Mouse (Mus musculus): ENCODE results near the gene Bcl7c.
"Not testable (repeated sequence)": the region's sequence is repeated elsewhere in the genome, so short reads cannot be mapped to it uniquely, and the experiment has no call there.

Gene Bcl7c

DNA sequence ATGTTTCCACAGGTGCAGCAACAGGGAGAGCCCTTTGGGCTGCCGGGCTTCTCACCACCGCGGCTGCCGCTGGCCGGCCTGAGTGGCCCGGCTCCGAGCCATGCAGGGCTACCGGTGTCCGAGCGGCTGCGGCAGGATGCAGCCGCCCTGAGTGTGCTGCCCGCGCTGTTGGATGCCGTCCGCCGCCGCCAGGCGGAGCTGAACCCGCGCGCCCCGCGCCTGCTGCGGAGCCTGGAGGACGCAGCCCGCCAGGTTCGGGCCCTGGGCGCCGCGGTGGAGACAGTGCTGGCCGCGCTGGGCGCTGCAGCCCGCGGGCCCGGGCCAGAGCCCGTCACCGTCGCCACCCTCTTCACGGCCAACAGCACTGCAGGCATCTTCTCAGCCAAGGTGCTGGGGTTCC is 8.3 kb upstream of the Bcl7c start:
- peak; percentile 52 for DNase-seq (ENCODE audit: low spot score)

DNA sequence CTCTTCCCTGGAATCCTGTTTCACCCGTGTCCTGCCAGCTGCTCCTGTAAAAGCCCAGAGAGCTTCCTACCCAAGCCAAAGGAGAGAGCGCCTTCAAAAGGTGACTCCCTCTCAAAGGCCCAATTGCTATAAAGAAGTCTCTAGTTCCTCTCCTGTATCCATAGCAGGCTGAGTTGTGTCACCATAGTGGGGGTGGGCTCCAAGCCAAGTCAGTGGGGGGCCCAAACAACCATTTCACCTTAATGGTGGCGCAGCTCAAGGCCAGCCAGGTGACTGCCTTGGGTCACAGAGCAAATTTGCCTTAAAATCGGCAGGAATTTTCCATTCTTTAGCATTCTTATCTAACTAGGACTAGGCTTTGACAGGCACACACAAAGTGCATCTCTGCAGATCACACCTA is 6.1 kb upstream of the Bcl7c start:
- no peak for DNase-seq (ENCODE audit: low spot score)

DNA sequence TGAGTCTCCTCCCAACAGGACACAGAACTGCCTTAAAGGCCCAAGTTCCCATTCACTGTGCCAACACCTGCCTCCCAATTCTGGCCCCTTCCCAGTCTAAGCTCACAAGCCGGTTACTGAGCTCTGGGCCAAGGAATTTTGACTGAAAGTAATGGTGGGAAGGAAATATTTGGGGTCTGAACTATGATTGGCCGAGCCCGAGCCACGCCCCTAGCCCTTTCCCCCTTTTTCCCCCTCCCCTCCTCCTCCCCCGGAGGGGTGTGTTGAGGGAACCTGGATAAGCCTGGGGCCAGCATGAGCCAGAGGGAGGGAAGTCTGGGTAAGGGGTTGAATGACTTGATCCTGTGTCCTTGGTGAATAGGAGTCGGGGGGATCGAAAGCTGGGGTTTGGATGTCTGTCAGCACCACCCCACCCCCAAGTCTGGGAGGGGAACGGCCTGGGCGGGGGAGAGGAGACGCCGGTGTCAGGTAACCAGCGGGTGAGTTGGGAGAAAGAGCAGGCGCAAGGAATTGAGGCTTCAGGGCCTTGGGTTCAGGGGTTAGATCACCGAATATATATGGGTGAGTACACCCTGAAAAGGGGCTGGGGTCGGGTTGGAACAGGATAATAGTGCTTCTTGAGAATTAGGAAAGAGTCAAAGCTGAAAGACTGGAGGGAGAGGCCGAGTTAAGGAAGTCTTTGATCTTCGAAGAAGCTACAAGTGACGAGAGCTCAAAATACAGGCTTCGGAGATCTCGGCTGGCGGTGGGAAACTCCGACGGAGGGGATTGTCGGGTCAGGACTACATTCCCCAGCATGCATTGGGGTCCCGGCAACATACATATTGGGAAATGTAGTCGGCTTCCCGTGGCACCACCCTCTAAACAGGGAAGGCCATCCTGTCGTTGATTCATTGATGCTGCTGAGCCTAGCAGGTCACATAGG is 4.0 kb upstream of the Bcl7c start, which contains the start of gene Ctf1:
Gene Ctf1, plus strand, starts transcription at position 276 of the 925 bp plus-strand sequence.
- peak; percentile 44 for DNase-seq (ENCODE audit: low spot score)

DNA sequence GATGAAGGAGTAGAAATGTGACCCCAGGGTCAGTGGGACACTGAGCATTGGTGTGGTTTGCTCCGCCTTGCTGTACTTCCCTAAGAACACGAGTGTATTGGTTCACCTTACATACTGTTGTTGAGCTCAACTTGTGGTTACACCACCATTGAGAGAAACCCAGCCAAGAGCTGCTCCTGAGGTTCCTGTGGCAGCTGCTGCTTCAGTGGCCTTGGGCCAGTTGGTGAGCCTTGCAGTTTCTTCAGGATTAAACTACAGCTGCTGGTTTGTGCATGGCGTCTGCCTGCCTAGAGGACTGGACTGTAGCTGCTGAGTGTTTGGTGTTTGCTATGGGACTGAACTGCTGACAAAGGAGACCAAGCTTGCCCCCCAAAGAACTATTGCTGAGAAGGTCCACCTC is 2.7 kb upstream of the Bcl7c start:
- DNase-seq (ENCODE audit: low spot score): no peak

DNA sequence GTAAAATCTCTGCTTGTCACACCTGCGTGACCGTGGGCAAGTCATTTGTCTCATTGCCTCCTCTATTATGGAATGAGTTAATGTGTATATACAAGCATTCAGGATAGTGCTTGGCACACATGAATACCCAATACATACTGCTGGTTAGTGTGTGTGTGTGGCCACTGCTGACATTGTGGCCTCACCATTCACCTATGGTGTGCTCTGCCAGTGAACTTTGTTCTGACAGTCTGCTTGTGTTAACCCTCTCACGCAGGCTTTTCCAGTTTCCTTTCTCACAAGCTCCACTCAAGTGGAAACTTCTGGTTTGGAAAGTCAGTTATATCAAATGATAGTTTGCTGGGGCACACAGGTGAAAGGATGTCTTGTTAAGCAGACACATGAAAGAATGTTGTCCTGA is 2.3 kb upstream of the Bcl7c start:
- no peak for DNase-seq (ENCODE audit: low spot score)

DNA sequence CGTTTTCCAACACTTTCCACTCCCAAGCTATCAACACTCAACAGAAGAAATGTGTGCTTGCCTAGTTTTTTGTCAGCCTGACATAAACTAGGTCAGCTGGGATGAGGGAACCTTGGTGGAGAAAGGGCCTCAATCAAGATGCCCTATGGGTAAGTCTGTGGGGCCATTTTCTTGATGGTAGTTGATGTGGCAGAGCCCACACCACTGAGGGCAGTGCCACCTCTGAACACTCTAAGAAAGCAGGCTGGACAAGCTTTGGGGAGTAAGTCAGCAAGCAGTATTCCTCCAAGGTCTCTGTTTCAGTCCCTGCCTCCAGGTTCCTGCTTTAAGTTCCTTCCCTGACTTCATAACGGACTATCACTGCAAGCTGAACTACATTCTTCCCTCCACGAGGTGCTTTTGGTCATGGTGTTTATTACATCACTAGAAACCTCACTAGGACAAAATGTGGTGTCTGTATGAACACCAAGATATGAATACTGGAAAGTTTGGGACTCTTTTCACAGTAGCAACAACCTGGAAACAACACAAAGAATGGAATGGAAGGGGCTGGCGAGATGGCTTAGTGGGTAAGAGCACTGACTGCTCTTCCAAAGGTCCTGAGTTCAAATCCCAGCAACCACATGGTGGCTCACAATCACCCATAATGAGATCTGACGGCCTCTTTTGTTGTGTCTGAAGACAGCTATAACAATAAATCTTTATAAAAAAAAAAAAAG is 687 bp upstream of the Bcl7c start:
- DNase-seq (ENCODE audit: low spot score): no peak

DNA sequence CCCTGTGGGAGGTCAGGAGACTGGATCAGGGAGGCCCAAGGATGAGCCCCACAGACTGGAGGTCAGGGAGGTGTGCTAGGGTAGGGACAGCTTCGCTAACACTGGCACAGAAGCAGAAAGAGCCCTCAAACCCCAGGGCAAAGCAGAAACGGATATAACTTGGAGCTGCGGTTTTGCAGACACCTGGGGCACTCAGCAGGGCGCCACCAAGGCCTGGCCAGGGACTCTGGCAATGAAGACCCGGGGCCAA is 851 bp downstream of the Bcl7c start:
- DNase-seq (ENCODE audit: low spot score): no peak

DNA sequence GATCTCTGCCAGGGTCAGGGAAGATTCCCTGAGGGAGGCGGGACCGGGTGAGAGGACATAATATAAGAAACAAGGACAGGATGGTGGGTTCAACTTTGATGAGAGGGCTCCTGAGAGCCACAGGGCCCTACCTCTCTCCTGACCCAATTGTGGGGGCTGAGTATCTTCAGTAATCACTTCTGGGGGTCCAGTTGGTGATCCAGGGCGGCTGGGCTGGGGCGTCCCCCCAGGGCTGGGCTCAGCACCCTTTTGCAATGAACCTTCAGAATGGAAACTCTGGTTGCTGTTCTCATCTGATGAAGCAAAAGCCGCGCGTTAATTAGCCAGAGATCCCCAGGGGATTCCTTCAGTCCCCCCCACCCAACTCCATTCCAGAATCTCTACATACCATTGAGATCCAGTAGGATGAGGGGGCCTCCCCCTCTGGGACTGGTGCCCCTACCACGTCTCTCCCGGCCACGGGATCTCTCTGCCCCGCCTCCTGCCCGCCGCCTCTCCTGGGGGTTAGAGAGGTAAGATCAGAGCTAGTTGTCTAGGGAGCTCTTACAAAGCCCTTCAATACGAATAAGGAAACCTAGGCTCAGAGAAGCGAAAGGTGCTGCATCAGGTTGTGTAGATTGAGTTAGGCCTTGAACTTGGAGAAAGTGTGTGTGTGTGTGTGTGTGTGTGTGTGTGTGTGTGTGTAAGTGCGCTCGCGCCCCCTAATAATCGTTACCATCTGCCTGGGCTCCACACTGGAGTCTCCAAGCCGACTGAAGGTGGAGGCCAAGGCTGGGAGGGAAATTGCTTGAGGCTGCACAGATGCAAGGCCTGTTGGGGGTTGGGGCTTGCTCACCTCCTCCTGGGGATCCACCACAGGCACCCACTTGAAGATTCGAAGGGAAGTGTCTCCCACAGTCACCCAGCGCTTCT is 1.4 kb downstream of the Bcl7c start:
- DNase-seq (ENCODE audit: low spot score): no peak

DNA sequence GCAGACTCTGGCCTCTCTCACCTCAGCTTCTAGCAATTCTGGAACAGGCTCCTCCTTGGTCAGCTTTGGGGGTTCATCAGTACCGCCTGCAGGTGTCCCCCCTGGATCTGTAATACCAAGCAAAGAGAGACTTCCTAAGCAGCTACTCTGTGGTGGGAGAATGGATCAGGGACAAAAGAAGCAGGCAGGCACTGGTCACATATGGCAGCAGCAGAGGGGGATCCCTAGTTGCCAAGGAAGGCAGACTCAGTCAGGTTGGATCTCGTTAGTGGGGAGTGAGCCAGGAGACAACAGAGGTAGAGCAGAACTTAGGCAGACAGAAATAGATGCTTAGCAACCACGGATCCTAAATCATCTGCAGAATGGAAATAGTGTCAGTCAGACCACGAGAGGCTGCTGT is 3.0 kb downstream of the Bcl7c start:
- DNase-seq (ENCODE audit: low spot score): no peak

DNA sequence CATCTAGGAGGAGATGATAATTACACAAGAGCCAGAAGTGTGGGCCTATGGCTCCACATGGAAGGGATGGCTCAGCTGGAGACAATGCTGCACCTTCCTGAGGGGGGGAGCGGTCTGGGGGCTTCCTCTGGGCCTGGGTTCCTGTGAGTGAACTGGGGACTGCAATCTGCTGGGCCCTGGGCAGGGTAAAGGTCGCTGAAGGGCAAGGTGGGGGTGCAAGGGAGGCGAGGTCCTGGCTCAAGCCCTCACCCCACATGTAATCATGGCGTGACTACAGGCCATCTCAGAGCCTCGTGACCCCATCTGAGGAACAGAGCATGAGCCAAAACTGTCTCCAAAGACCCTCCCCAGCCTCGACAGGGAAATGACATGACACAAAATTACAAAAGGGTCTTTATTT is 4.1 kb downstream of the Bcl7c start:
- no peak for DNase-seq (ENCODE audit: low spot score)

DNA sequence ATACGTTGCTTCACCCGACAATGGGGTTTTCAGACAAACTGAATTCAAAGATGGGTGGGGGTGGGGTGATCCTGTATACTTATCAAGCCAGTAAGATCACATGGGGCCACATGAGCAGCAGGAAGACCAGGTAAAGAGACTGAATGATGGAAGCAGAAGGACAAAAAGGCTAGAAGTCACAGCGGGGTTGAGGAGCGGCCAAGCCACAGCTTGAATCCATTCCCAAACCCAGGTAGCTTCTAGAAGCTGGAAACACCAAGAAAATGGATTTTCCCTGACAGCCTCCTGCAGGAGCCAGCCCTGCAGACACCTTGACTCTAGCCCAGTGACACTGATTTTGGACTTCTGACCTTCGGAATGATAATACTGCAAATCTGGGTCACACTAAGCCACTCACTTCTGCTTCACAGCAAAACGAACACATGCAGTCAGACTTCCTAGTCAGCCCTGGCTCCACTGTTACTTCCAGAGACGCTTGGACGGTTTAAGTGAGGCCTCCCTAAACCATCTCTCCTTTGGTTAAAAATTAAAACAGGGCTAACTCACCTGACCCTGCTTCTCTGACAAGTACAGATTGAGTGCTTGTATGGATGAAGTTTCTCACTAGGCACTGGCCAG is 5.1 kb downstream of the Bcl7c start:
- DNase-seq (ENCODE audit: low spot score): no peak

DNA sequence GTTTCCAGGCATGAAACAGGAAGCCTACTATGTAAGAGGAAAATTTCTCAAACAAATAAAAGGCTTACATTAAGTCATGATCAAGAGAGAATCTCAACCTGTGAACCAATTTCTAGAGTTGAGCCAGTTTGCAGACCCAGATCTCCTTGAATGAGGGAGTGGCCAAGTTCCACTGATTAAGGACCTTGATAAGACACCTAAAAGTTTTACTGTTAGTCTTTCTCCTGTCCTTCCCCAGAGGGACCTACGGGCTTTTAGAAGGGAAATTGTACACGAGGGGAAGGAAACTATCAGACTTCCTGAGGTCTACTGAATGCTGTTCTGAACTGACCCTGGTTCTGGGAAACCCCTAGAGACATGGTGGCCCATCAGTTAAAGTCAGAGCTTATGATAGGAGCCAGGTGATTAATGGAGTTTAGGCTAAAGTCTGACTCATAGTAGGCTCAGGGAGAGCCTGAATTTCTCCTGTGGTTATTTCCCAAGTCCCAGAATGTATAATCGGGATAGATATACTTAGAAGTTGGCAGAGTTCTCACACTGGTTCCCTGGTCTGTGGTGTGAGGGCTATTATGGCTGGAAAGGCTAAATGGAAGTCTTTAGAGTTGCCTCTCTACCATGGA is 7.9 kb downstream of the Bcl7c start:
- DNase-seq (ENCODE audit: low spot score): no peak

DNA sequence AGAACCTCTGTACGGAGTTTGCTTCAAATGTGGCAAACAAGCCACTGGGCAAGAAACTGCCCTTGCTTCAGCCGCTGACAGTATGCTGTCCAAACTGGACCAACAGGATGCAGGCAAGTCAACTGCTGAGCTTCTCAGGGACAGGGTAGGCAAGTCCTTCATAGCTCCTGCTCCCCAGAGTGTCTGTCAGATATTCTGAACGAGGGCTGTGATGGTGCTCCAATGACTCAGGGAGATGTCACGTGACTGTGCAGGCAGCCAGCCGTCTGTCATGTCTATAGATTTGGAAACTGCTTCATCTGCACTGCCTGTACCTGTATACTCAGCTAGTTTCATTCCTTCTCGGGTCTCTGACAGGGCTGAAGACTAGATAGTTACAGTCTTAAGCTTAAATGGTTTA is 9.7 kb downstream of the Bcl7c start:
- DNase-seq (ENCODE audit: low spot score): no peak

DNA sequence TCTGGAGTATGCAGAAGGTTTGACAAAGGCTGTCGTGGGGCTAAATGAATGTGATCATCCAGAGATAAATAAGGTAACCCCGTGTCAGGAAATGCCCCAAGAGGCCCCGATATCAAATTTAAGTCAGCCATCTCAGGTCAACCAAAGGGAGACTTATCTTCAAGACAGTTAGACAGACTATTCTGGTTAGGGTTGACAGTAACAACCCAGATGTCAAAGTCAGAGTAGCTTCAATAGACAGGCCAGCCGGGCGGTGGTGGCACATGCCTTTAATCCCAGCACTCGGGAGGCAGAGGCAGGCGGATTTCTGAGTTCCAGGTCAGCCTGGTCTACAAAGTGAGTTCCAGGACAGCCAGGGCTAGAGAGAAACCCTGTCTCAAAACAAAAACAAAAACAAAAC is 15.0 kb downstream of the Bcl7c start:
- not testable (repeated sequence) for DNase-seq (ENCODE audit: low spot score)

DNA sequence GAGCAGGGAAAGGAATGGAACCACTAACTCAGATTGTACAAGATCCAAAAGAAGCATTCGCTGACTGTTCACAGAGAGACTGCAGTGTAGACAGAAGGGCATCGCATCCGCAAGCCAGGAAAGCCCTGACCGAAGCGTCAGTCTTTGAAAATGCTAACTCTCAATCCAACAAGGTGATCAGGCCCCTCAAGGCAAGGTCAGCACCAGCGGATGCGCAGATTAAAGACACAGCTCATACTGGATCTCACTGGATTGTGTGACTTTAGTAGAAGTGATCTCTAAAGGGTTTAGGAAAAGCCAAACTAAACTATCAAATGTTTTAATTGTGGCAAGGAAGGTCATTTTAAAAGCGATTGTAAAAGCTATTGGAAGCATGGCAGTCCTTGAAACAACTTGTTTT is 15.4 kb downstream of the Bcl7c start:
- DNase-seq (ENCODE audit: low spot score): no peak

DNA sequence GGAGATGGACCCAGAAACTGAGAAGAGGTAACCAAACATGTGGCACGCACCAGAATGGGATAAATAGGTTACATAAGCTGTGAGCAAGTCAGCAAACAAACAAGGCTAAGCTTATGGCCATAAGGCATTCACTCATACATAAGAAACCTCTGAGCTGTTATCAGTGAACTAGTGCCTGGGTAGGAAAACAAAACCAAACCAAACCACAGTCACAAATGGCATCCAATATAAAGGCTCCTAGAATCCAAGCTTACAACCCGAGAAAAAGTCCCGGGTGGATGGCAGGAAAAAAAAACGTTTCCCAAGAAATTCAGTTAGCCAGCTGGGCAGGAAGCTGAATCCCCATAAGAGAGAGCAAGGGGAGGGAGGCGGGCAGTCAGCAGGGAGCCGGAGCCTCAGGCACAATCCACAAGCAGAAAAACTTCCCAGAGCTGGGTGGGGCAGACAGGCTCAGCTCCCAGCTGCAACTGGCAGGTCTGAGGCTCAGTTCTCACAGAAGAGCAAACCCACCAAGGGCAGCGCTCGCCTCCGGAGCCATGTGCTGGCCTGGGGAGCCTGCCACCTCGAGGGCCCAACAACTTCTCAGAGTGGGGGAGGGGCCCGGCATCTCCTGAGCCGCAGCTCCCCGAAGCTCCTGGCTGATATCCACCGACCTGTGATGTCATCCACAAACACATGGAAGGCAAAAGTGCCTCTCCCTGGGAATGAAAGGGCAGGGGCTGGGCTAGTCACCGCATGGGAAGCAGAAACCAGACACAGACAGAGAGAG is 17.3 kb downstream of the Bcl7c start:
- DNase-seq (ENCODE audit: low spot score): peak; percentile 48

DNA sequence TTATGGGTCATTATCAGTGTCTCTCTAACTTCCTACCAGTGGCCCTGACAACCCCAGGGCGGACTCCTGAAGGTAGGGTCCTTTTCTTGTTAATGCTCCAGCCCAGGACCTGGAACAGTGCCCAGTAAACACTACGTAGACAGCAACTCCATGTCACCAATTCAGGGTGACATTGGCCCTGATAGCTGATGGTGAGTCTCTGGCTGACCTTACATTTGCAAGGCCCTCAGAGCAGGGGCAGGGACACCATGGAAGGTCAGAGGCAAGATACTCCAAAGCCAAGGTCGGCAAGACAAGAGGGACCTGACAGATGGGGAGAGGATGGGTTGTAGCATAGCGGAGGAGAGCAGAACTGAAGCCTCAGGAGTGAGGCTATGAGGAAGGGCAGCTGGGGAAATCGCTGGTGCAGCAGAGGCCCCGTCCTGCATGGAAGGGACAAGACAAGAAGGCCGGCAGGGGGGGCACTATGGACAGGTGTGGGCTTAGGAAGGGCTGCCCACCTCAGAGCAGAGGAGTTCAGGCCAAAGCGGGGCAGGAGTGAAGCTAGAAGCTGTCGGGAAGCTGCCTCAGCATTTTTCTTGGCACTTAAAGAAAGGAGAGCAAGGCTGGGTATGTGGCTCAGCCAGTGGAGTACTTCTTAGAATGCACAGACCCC is 19.0 kb downstream of the Bcl7c start:
- DNase-seq (ENCODE audit: low spot score): no peak

DNA sequence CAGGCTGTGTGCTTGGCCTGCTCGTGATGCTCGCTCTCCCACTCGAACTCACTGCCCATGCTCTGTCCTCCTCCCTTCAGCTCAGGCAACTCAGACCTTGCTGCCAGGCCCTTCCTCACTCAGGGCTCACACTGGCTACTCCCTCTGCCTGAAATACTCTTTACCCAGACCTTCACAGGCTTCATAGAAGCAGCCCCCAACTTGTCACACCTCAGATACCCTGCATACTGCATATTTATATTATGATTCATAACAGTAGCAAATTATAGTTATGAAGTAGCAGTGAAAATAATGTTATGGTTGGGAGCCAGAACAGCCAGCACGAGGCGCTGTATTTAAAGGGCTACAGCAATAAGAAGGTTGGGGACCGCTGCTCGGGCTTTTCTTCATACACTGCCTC is 19.8 kb downstream of the Bcl7c start:
- DNase-seq (ENCODE audit: low spot score): no peak

DNA sequence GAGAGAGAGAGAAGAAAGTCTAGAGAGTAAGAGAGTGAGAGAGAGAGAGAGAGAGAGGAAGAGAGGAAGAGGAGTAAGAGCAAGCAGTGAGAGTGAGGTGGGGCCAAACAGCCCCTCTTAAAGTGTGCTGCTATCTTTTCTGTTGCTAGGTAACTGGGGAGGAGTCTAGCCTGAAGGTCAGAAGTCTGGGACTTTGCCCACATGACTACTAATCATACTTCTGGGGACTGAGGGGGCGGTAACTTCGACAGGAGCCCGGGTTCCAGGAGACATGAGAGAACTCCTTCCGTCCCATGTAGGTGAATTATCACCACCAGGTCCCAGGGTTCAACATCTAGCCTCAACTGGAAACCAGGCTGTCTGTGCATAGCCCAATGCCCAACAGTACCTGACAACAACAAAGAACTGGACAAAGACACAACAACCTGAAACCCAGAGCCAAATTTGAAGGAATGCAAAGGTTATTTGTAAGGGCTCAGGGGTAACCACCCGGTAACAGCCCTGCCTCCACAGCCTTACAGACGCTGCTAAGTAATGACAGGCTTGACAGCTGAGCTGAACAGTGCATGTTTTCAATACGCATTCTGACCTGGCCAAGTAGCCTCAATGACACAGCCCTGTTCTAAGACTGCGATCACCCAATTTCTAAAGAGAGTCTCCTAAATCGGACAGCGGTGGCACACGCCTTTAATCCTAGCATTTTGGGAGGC is 21.8 kb downstream of the Bcl7c start:
- no peak for DNase-seq (ENCODE audit: low spot score)

Data from ovary, postnatal 10 days (tissue).